Mouse (Mus musculus): ENCODE data around the gene Usp18.
A peak's percentile ranks its signal among the peaks of the same experiment; 100 is the strongest.

Gene Usp18

DNA sequence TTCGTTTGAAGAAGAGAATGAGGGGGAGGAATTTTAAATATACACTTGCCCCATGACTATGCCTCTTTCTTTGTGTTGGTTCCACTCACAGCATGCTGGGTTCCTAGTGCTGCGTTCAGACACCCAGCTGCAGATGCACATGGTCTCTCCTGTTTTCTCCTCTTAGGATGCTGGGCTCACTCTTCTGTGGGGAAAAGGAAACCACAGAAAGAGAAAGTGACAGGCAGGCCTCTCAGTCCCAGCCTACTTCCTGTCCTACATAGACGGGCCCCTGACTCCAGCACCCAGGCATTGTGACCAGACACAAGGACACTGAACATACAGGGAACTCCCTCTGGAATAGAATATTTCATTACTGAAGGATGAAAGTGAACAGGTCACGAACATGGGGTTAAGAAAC lies 19.7 kb upstream of the Usp18 start:
- peak in 1 of 2 experiments; percentile 58 for DNase-seq

GRCm38 (mm10) chr6:121226744-121227143 lies 19.0 kb upstream of the Usp18 start:
- DNase-seq = no peak

GRCm38 (mm10) chr6:121228421-121228820 lies 17.3 kb upstream of the Usp18 start:
- peak in 1 of 2 experiments; percentile 46 for DNase-seq

- no peak for DNase-seq
Measured at GRCm38 (mm10) chr6:121232652-121233051, 13.1 kb upstream of the Usp18 start.

DNA sequence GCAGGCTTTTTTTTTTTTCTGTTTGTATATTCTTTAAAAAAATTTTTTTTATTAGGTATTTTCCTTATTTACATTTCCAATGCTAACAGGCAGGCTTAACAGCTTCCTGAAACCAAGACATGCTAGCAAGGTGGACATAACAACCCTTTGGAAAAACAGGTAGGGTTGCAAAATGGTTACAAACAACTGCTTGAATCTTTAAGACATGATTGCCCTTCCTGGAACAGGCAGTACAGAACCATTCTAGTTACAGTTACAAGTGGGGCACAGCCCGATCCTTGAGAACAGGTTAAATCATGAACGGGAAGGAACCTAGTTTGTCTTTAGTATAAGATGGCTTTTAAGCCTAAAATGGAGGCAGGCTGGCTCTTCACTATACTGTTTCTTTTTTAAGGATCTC lies 9.3 kb upstream of the Usp18 start:
- DNase-seq = no peak

- no peak for DNase-seq
Measured at GRCm38 (mm10) chr6:121238209-121238608, 7.5 kb upstream of the Usp18 start.

- DNase-seq = no peak
Measured at GRCm38 (mm10) chr6:121241780-121242179, 3.9 kb upstream of the Usp18 start.

- peak in 1 of 2 experiments; percentile 64 for DNase-seq
Measured at GRCm38 (mm10) chr6:121243161-121243560, 2.5 kb upstream of the Usp18 start.

DNA sequence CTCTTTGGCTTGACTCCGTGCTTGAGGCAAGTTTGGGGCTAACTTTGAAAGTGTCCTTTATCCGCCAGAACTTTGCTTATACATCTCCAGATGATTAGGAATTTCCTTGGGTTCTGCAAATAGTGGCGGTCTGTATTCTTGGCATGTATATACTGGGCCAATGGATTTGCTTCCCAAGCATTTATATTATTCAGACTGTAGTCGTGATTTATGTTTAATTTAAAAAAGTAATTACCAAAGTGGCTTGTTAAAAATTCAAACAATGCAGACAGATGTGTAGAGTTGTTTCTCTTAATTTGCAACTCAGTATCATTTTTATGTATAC lies 293 bp downstream of the Usp18 start:
- DNase-seq = no peak

- no peak for DNase-seq
Measured at GRCm38 (mm10) chr6:121250406-121250805, 4.7 kb downstream of the Usp18 start.

GRCm38 (mm10) chr6:121251256-121251655 lies 5.5 kb downstream of the Usp18 start:
- no peak for DNase-seq

DNA sequence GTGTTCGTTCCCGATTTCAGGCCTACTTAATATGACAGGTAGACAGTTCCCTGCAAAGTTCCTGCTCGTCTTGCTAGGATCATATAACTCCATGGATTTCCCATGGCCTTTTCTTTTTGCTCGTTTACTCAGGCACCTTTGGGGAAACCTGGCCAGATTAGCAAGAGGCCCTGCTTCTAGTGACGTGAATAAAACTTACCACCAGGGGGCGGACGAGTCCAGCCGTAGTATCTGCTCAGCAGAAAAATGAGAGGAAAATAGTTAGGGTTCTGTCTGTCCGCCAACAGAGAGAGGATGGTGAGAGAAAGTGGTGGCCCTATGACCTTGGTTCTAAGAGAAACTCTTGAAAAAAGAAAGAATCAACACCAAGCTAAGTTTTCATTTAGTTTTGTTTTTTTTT lies 14.8 kb downstream of the Usp18 start:
- peak; percentile 30 to 51 for DNase-seq

- no peak for DNase-seq
Measured at GRCm38 (mm10) chr6:121261233-121261632, 15.5 kb downstream of the Usp18 start.

DNA sequence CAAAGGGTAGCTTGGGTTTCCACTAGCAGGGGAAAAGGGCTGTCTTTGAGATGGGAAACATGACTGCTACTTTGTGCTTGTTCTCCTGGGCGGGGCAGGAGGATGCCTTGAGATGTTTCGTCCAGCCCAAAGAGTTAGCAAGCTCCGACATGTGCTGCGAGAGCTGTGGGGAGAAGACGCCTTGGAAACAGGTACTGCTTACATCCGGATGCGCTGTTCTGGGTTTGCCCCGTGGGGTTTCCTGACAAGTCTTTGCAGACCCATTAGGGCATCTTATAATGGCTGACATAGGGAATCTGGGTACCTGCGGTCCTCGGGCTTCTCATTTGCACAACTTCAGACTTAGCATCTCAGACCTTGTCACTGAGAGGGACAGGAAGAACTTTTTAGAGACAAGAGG lies 16.3 kb downstream of the Usp18 start:
- no peak for DNase-seq

GRCm38 (mm10) chr6:121262496-121262895 lies 16.8 kb downstream of the Usp18 start:
- no peak for DNase-seq

GRCm38 (mm10) chr6:121270156-121270555 lies 24.4 kb downstream of the Usp18 start:
- no peak for DNase-seq

DNA sequence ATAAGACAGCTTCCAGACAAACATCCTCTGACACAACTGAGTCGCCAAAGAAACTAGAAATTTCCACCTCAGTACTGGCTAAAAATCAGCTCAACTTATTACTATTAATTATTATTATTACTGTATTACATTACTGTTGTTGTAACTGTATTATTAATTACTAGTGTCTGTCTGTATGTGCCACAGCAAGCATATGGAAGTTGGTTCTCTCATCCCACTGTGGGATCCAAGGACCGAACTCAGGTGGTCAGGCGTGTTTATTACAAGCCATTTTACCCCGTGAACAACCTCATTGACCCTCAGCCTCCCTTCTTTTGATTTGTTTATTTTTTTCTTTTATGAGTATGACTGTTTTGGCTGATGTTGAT lies 26.0 kb downstream of the Usp18 start:
- no peak for DNase-seq

DNA sequence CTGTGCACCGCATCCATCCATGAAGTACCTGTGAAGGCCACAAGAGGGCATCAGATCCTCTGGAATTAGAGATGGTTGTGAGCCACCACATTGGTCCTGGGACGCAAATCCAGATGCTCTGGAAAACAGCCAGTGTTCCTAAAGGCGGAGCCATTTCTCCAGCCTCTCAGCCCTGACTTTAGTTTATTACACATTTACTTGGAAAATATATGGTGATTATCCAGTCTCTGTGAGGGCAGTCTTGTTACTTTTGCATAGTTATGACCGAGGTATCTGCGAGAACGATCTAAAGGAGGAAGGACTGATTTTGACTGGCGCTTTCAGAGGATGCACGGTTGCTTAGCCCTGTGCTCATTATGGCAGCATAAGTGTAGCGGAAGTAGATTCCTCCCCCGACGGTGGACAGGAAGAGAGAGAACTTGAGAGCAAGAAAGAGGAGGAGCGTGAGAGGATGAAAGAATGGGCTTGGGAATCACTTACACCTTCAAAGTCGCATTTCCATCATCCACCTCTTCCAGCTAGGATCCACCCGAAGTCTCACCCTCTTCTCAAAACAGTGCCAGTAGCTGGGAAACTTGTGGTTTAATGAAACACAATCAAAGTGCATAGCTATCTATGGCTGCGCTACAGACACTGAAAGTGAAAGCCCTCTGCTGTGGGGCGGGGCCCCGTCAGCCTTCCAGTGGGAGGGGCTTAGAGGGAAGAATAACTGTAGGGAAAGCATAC lies 26.5 kb downstream of the Usp18 start:
- DNase-seq = peak; percentile 60 to 75

- no peak for DNase-seq
Measured at GRCm38 (mm10) chr6:121274356-121274755, 28.6 kb downstream of the Usp18 start.

GRCm38 (mm10) chr6:121284132-121284531 lies 38.4 kb downstream of the Usp18 start:
- DNase-seq = no peak

DNA sequence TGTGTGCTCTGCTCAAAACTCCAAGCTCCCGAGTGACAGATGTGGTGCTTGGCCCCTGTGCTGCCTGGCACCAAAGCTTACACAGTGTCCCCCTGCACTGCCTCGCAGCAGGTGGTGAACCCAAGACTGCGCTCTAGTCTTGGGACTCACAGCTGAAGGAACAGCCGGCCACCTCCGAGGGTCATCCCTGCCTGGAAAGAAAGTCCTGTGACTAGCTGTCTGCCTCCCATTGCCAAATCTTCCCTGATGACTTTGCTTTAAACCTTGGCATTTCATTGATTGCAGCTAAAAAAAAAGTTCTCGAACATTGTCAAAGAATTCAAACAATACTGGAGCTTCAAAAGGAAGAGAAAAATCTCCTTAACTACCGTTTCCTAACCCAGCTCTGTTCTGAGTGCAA lies 53.6 kb downstream of the Usp18 start:
- no peak for DNase-seq

DNA sequence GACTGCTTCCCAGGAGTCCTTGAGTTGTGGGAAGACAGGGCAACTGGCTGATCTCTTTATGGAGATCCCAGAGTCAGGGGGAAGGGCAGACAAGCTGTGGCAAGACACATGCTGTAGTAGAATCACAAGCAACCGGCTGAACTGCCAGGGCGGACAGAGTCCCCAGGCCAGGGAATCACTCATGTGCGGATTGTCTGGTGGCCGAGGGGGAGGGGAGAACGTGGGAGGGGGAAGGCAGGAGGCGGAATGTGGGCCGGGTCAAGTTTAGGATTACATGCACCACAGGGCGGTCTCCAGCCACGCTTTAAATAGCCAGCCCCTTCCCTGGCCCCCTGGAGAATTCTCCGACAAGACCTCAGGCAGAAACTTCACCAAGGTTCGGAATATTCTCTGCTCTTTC lies 54.2 kb downstream of the Usp18 start, which contains the start of gene Slc6a13:
Gene Slc6a13, plus strand, starts transcription at position 274 of the 400 bp plus-strand sequence.
- no peak for DNase-seq

- DNase-seq = no peak
Measured at GRCm38 (mm10) chr6:121300504-121300903, 54.8 kb downstream of the Usp18 start.

GRCm38 (mm10) chr6:121303466-121304220 lies 57.9 kb downstream of the Usp18 start:
- DNase-seq = no peak

- no peak for DNase-seq
Measured at GRCm38 (mm10) chr6:121304630-121305029, 58.9 kb downstream of the Usp18 start.
